Mouse (Mus musculus): Measurements from ENCODE around the gene Sipa1l3. TPM values are rescaled to one million over a fixed set of nuclear protein-coding genes. Genes with fewer than 3 reads are reported as not detected.

Sipa1l3 gene
- polyA plus RNA-seq, 1 experiment from 2014 or later: 9.1 TPM

- Histone ChIP-seq H3K27ac (no peak overlapping the region), H3K4me3 (no peak overlapping the region), H3K9me3 (replicated peaks) (no peaks in the 10 kb centered on the region), H3K27me3 (no peaks in the 10 kb centered on the region), H3K36me3 (ENCODE audit: poor library complexity, severe bottlenecking) (no peaks in the 10 kb centered on the region), H3K9ac (no peak overlapping the region), H3K4me1 (peaks cover 16% of the 10 kb centered on the region), H3K4me2 (no peak overlapping the region)
- 64% methylated on average over 5 of the region's 5 CpGs for WGBS
- ATAC-seq: no peak
Measured at GRCm38 (mm10) chr7:29521841-29522575, 3.6 kb upstream of the Sipa1l3 start.

GRCm38 (mm10) chr7:29521365-29521764 is 2.9 kb upstream of the Sipa1l3 start:
- WGBS: 75% methylated on average over 5 of the region's 5 CpGs
- H3K4me3 ChIP-seq: no peak overlapping the region
- H3K4me1 ChIP-seq: peaks cover 21% of the 10 kb centered on the region
- H3K36me3 ChIP-seq (ENCODE audit: poor library complexity, severe bottlenecking): no peaks in the 10 kb centered on the region
- no peak overlapping the region for H3K4me2 ChIP-seq
- ATAC-seq: no peak
- no peak overlapping the region for H3K27ac ChIP-seq
- H3K9ac ChIP-seq: no peak overlapping the region
- no peaks in the 10 kb centered on the region for H3K27me3 ChIP-seq
- no peaks in the 10 kb centered on the region for H3K9me3 ChIP-seq (replicated peaks)

- 72% methylated on average over 2 of the region's 2 CpGs for WGBS
- no peaks in the 10 kb centered on the region for H3K36me3 ChIP-seq (ENCODE audit: poor library complexity, severe bottlenecking)
- no peak overlapping the region for H3K9ac ChIP-seq
- ATAC-seq: no peak
- H3K4me3 ChIP-seq: no peak overlapping the region
- no peak overlapping the region for H3K4me2 ChIP-seq
- no peak overlapping the region for H3K27ac ChIP-seq
- H3K9me3 ChIP-seq (replicated peaks): no peaks in the 10 kb centered on the region
- peaks cover 26% of the 10 kb centered on the region for H3K4me1 ChIP-seq
- H3K27me3 ChIP-seq: no peaks in the 10 kb centered on the region
Measured at GRCm38 (mm10) chr7:29520794-29521193, 2.4 kb upstream of the Sipa1l3 start.

GRCm38 (mm10) chr7:29519211-29519550 is 740 bp upstream of the Sipa1l3 start:
- Histone ChIP-seq H3K27me3 (no peaks in the 10 kb centered on the region), H3K4me2 (peak overlapping the region; percentile 93), H3K9ac (peak overlapping the region; percentile 78), H3K36me3 (ENCODE audit: poor library complexity, severe bottlenecking) (no peaks in the 10 kb centered on the region), H3K9me3 (replicated peaks) (no peaks in the 10 kb centered on the region), H3K4me3 (peak overlapping the region; percentile 80), H3K27ac (peak overlapping the region; percentile 82), H3K4me1 (peaks cover 26% of the 10 kb centered on the region)
- peak; percentile 19 for ATAC-seq
- WGBS: under 1% methylated on average over 19 of the region's 19 CpGs

GRCm38 (mm10) chr7:29518054-29518420 is 404 bp downstream of the Sipa1l3 start:
- peak overlapping the region; percentile 81 for H3K9ac ChIP-seq
- peak; percentile 65 for ATAC-seq
- H3K4me3 ChIP-seq: peak overlapping the region; percentile 80
- H3K4me1 ChIP-seq: peaks cover 23% of the 10 kb centered on the region
- H3K36me3 ChIP-seq (ENCODE audit: poor library complexity, severe bottlenecking): no peaks in the 10 kb centered on the region
- H3K27me3 ChIP-seq: no peaks in the 10 kb centered on the region
- no peak overlapping the region for H3K27ac ChIP-seq
- H3K4me2 ChIP-seq: peak overlapping the region; percentile 93
- WGBS: under 1% methylated on average over 27 of the region's 28 CpGs
- H3K9me3 ChIP-seq (replicated peaks): no peaks in the 10 kb centered on the region

- no peak overlapping the region for H3K27ac ChIP-seq
- no peaks in the 10 kb centered on the region for H3K27me3 ChIP-seq
- peak overlapping the region; percentile 93 for H3K4me2 ChIP-seq
- peak overlapping the region; percentile 80 for H3K4me3 ChIP-seq
- WGBS: 73% methylated on average over 5 of the region's 5 CpGs
- no peak for ATAC-seq
- no peaks in the 10 kb centered on the region for H3K36me3 ChIP-seq (ENCODE audit: poor library complexity, severe bottlenecking)
- H3K9ac ChIP-seq: peak overlapping the region; percentile 81
- H3K4me1 ChIP-seq: peaks cover 23% of the 10 kb centered on the region
- H3K9me3 ChIP-seq (replicated peaks): no peaks in the 10 kb centered on the region
Measured at GRCm38 (mm10) chr7:29517178-29517577, 1.3 kb downstream of the Sipa1l3 start.

GRCm38 (mm10) chr7:29515652-29516051 is 2.8 kb downstream of the Sipa1l3 start:
- Histone ChIP-seq H3K27me3 (no peaks in the 10 kb centered on the region), H3K4me2 (no peak overlapping the region), H3K9me3 (replicated peaks) (no peaks in the 10 kb centered on the region), H3K4me1 (peaks cover 33% of the 10 kb centered on the region), H3K36me3 (ENCODE audit: poor library complexity, severe bottlenecking) (no peaks in the 10 kb centered on the region), H3K4me3 (no peak overlapping the region), H3K9ac (no peak overlapping the region), H3K27ac (no peak overlapping the region)
- 86% methylated on average over 3 of the region's 3 CpGs for WGBS
- no peak for ATAC-seq

- no peak overlapping the region for H3K4me2 ChIP-seq
- H3K27me3 ChIP-seq: no peaks in the 10 kb centered on the region
- H3K9me3 ChIP-seq (replicated peaks): no peaks in the 10 kb centered on the region
- no peaks in the 10 kb centered on the region for H3K36me3 ChIP-seq (ENCODE audit: poor library complexity, severe bottlenecking)
- ATAC-seq: no peak
- H3K4me1 ChIP-seq: peaks cover 28% of the 10 kb centered on the region
- H3K9ac ChIP-seq: no peak overlapping the region
- WGBS: 66% methylated on average over 4 of the region's 4 CpGs
- H3K4me3 ChIP-seq: no peak overlapping the region
- no peak overlapping the region for H3K27ac ChIP-seq
Measured at GRCm38 (mm10) chr7:29512729-29513128, 5.7 kb downstream of the Sipa1l3 start.

- H3K36me3 ChIP-seq (ENCODE audit: poor library complexity, severe bottlenecking): no peaks in the 10 kb centered on the region
- H3K9me3 ChIP-seq (replicated peaks): no peaks in the 10 kb centered on the region
- WGBS: 58% methylated on average over 9 of the region's 9 CpGs
- no peak overlapping the region for H3K4me3 ChIP-seq
- H3K27me3 ChIP-seq: no peaks in the 10 kb centered on the region
- H3K27ac ChIP-seq: no peak overlapping the region
- no peak overlapping the region for H3K9ac ChIP-seq
- H3K4me1 ChIP-seq: peaks cover 18% of the 10 kb centered on the region; the same call in 1 of the 2 replicates
- no peak overlapping the region for H3K4me2 ChIP-seq
- ATAC-seq: no peak
Measured at GRCm38 (mm10) chr7:29511598-29512275, 6.7 kb downstream of the Sipa1l3 start.

- H3K4me2 ChIP-seq: no peak overlapping the region
- H3K36me3 ChIP-seq (ENCODE audit: poor library complexity, severe bottlenecking): no peaks in the 10 kb centered on the region
- no peak overlapping the region for H3K27ac ChIP-seq
- 82% methylated on average over 7 of the region's 7 CpGs for WGBS
- no peak overlapping the region for H3K4me3 ChIP-seq
- H3K4me1 ChIP-seq: peaks cover 32% of the 10 kb centered on the region
- H3K27me3 ChIP-seq: no peaks in the 10 kb centered on the region
- H3K9me3 ChIP-seq (replicated peaks): no peaks in the 10 kb centered on the region
- no peak overlapping the region for H3K9ac ChIP-seq
- ATAC-seq: no peak
Measured at GRCm38 (mm10) chr7:29508522-29508921, 9.9 kb downstream of the Sipa1l3 start.

GRCm38 (mm10) chr7:29505337-29506318 is 12.8 kb downstream of the Sipa1l3 start:
- Histone ChIP-seq H3K9ac (peak overlapping the region; percentile 35; the same call in 1 of the 2 replicates), H3K27ac (peak overlapping the region; percentile 15; the same call in 1 of the 2 replicates), H3K4me2 (peak overlapping the region; percentile 28), H3K4me1 (peaks cover 22% of the 10 kb centered on the region), H3K4me3 (no peak overlapping the region), H3K9me3 (replicated peaks) (no peaks in the 10 kb centered on the region), H3K36me3 (ENCODE audit: poor library complexity, severe bottlenecking) (no peaks in the 10 kb centered on the region), H3K27me3 (no peaks in the 10 kb centered on the region)
- WGBS: 26% methylated on average over 18 of the region's 18 CpGs
- peak; percentile 55; the same call in 1 of the 2 replicates for ATAC-seq

Data from forebrain, embryonic 13.5 days (tissue).